ENCODE assay signal across 8 mouse cellular contexts in the genomic region with DNA sequence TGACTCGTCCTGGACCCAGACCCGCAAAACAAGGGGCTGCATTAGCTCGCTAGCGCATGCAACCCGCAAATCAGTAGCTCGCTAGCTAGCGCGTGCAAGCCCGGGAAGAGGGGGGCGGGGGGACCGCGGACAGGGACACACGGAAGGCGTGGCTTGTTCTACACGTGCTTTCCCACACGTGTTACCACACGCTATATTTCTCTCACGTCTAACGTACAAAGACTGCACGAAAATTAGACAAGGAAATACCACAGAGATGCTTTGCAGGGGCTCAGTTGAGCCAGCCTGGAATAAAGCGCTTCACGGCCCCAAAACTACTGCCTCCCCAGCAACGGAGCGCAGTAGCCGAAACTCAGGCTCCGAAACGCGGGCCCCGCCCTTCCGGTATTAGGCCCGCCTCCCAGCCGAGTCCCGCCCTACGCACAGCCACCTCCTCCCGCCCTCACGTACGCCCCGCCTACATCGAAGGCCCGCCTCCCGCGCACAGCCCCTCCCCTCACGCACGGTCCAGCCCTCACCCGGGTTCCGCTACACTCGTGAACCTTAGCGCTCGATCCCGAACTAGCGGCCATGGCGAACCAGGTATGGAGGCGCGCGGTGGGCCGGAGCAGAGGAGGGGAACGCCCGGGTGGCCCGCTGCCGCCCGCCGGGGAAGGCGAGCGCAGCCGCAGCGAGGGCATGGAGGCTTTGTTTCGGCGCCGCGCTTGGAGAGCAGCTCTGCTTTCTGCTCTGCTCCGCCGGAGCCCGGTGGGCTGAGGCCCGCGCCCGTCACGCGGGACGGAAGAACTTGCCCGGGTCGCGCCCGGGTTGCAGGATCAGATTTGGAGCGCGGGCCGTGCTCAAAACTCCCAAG. TPM values are rescaled to one million over a fixed set of nuclear protein-coding genes. Genes with fewer than 3 reads are reported as not detected.
DNase-seq lines count a peak whose midpoint lies in the region; ATAC-seq and TF ChIP-seq lines count a peak whose summit lies in the region.

A gene (plus strand): TSS at position 482 of the 853 bp plus-strand sequence.

- H3K9me3 ChIP-seq in embryonic facial prominence, embryonic 14.5 days (ENCODE audit: control insufficient read depth, low read length) = no peaks in the 10 kb centered on the region
- H3K9me3 ChIP-seq in limb, embryonic 14.5 days (ENCODE audit: control insufficient read depth, low read length) = no peaks in the 10 kb centered on the region
- H3K9me3 ChIP-seq in midbrain, postnatal 0 days (ENCODE audit: low read length) = no peaks in the 10 kb centered on the region

- TF ChIP-seq CTCF in midbrain, postnatal 0 days (IDR thresholded peaks at IDR 0.05) = peak; percentile 56

- 0 out of 2 replicates have a peak, but pooled peaks have one; percentile 43 for TF ChIP-seq POLR2A in limb, embryonic 14.5 days (IDR thresholded peaks at IDR 0.05; ENCODE audit: borderline replicate concordance, extremely low read depth, insufficient read depth, insufficient read length)

- DNase-seq in 3T3-L1 (ENCODE audit: low read depth, low spot score) = peak; percentile 90
- peak; percentile 74 to 81 for DNase-seq in adrenal gland, postnatal 4 days (ENCODE audit: low spot score in 2 of 2)
- DNase-seq in embryonic facial prominence, embryonic 14.5 days (ENCODE audit: low spot score) = peak; percentile 96
- DNase-seq in heart, adult 8-10 months (ENCODE audit: low spot score) = peak; percentile 91
- peak; percentile 93 for DNase-seq in kidney, adult 9 months
- peak; percentile 92 for DNase-seq in limb, embryonic 14.5 days (ENCODE audit: low spot score)
- peak; percentile 94 for DNase-seq in midbrain, postnatal 0 days (ENCODE audit: low spot score)
- peak; percentile 88 to 89 for DNase-seq in spleen, postnatal 14 days (ENCODE audit: low spot score in 2 of 2)

- under 1% methylated on average over 57 of the region's 86 CpGs for WGBS in embryonic facial prominence, embryonic 14.5 days
- under 1% methylated on average over 77 of the region's 86 CpGs for WGBS in limb, embryonic 14.5 days
- under 1% methylated on average over 85 of the region's 86 CpGs for WGBS in midbrain, postnatal 0 days

- peak; percentile 98 for ATAC-seq in embryonic facial prominence, embryonic 14.5 days (ENCODE audit: low read depth)
- peak; percentile 99 for ATAC-seq in limb, embryonic 14.5 days (ENCODE audit: low FRiP score, low read depth)
- ATAC-seq in midbrain, postnatal 0 days (ENCODE audit: low FRiP score) = peak; percentile 99

- peak within 1 kb of the TSS; percentile 92 for H3K9ac ChIP-seq in embryonic facial prominence, embryonic 14.5 days (ENCODE audit: low read depth, low read length)
- H3K9ac ChIP-seq in limb, embryonic 14.5 days (ENCODE audit: low read depth, low read length, severe bottlenecking) = peak within 1 kb of the TSS; percentile 84
- H3K9ac ChIP-seq in midbrain, postnatal 0 days (replicated peaks; ENCODE audit: low read length, poor library complexity, severe bottlenecking) = peak within 1 kb of the TSS; percentile 73

- H3K36me3 ChIP-seq in embryonic facial prominence, embryonic 14.5 days (ENCODE audit: control insufficient read depth, insufficient read depth, low read length) = peaks cover 29% of the 10 kb centered on the region
- peaks cover 29% of the 10 kb centered on the region for H3K36me3 ChIP-seq in limb, embryonic 14.5 days (ENCODE audit: control insufficient read depth, insufficient read depth, low read length)
- peaks cover 18% of the 10 kb centered on the region; the same call in 1 of the 2 replicates for H3K36me3 ChIP-seq in midbrain, postnatal 0 days (ENCODE audit: insufficient read depth, low read length)

- H3K4me2 ChIP-seq in embryonic facial prominence, embryonic 14.5 days (ENCODE audit: low read depth, low read length) = peak within 1 kb of the TSS; percentile 80
- peak within 1 kb of the TSS; percentile 85 for H3K4me2 ChIP-seq in limb, embryonic 14.5 days (replicated peaks; ENCODE audit: low read depth, low read length, severe bottlenecking)
- H3K4me2 ChIP-seq in midbrain, postnatal 0 days (ENCODE audit: low read depth, low read length, poor library complexity, severe bottlenecking) = peak within 1 kb of the TSS; percentile 82

- peak within 1 kb of the TSS; percentile 89 for H3K27ac ChIP-seq in embryonic facial prominence, embryonic 14.5 days (replicated peaks; ENCODE audit: low read depth, low read length)
- H3K27ac ChIP-seq in limb, embryonic 14.5 days (replicated peaks; ENCODE audit: low read depth, low read length) = peak within 1 kb of the TSS; percentile 73
- peak within 1 kb of the TSS; percentile 72 for H3K27ac ChIP-seq in midbrain, postnatal 0 days (ENCODE audit: low read depth, low read length)

- H3K4me3 ChIP-seq in embryonic facial prominence, embryonic 14.5 days (ENCODE audit: low read depth, low read length) = peak within 1 kb of the TSS; percentile 95
- peak within 1 kb of the TSS; percentile 69 for H3K4me3 ChIP-seq in limb, embryonic 14.5 days (replicated peaks; ENCODE audit: low read length)
- peak within 1 kb of the TSS; percentile 70 for H3K4me3 ChIP-seq in midbrain, postnatal 0 days (ENCODE audit: low read depth, low read length)

- H3K27me3 ChIP-seq in embryonic facial prominence, embryonic 14.5 days (replicated peaks; ENCODE audit: control insufficient read depth, insufficient read depth, low read length) = no peaks in the 10 kb centered on the region
- no peaks in the 10 kb centered on the region for H3K27me3 ChIP-seq in limb, embryonic 14.5 days (ENCODE audit: control insufficient read depth, insufficient read depth, low read length)
- no peaks in the 10 kb centered on the region for H3K27me3 ChIP-seq in midbrain, postnatal 0 days (ENCODE audit: insufficient read depth, low read length)

- peaks cover 10% of the 10 kb centered on the region for H3K4me1 ChIP-seq in embryonic facial prominence, embryonic 14.5 days (ENCODE audit: control insufficient read depth, insufficient read depth, low read length)
- H3K4me1 ChIP-seq in limb, embryonic 14.5 days (ENCODE audit: control insufficient read depth, insufficient read depth, low read length) = peaks cover 10% of the 10 kb centered on the region
- H3K4me1 ChIP-seq in midbrain, postnatal 0 days (ENCODE audit: insufficient read depth, low read length) = peaks cover 6% of the 10 kb centered on the region; the same call in 1 of the 2 replicates

RNA-seq across cellular contexts. Expression of the gene that starts here (rescaled TPM):
- total RNA-seq in adrenal gland, postnatal 4 days (2021) = 100 to 1,000 TPM; 259 to 303 TPM
- 169 and 181 TPM in 2 replicates for polyA plus RNA-seq in embryonic facial prominence, embryonic 14.5 days (2014; fragmentation: Nextera tagmentation; extraction: Ambion mirVana)
- 10 to 100 TPM; 79.6 to 88.4 (median 83.5) TPM for total RNA-seq in heart, adult 8-10 months (2022)
- polyA plus RNA-seq in limb, embryonic 14.5 days (2012; rRNA removed) = 86.4 and 104 TPM in 2 replicates
- 171 and 193 TPM in 2 replicates for polyA plus RNA-seq in limb, embryonic 14.5 days (2014; fragmentation: Nextera tagmentation; extraction: Ambion mirVana)
- total RNA-seq in midbrain, postnatal 0 days (2014; rRNA removed) = 93.2 and 96.8 TPM in 2 replicates
- polyA plus RNA-seq in midbrain, postnatal 0 days (2015; fragmentation: Nextera tagmentation; extraction: Ambion mirVana) = 163 and 176 TPM in 2 replicates

Comparison
In these comparisons a context has a peak if more than half of its experiments do, and no peak if none do; other contexts are left out.
1. Peak in every context shown above with its lines: DNase-seq, ATAC-seq, H3K4me3 ChIP-seq and H3K27ac ChIP-seq.